In genomic region chrY:1244421-1244820, GRCm38 (mm10) we compare ENCODE assay signal across 9 mouse cellular contexts. TPM values are rescaled to one million over a fixed set of nuclear protein-coding genes. Genes with fewer than 3 reads are reported as not detected.
DNase-seq lines count a peak whose midpoint lies in the region; ATAC-seq lines count a peak whose summit lies in the region.
"Had no signal": no experiment of that assay in that cellular context is flagged by ENCODE, and none has a peak within 500 bp of the region (broad histone marks: within the 10 kb centered on the region; RNA-seq: fewer than 3 reads in every experiment).

No protein-coding gene starts in this region.

- WGBS in forebrain, embryonic 11.5 days = 69% methylated on average over 5 of the region's 5 CpGs
- WGBS in limb, embryonic 13.5 days = 51% methylated on average over 5 of the region's 5 CpGs
- 48% methylated on average over 5 of the region's 5 CpGs for WGBS in stomach, embryonic 14.5 days

- H3K4me3 ChIP-seq in megakaryocyte, embryonic 14.5 days (replicated peaks) = peak overlapping the region; percentile 90
- peak overlapping the region; percentile 38 for H3K4me3 ChIP-seq in forebrain, embryonic 11.5 days (ENCODE audit: low read depth, low read length)
- H3K4me3 ChIP-seq in limb, embryonic 13.5 days = peak overlapping the region; percentile 47
- H3K4me3 ChIP-seq in stomach, embryonic 14.5 days (ENCODE audit: low read depth, low read length) = peak overlapping the region; percentile 35

- H3K9me3 ChIP-seq in megakaryocyte, embryonic 14.5 days = no peaks in the 10 kb centered on the region
- H3K9me3 ChIP-seq in forebrain, embryonic 11.5 days (ENCODE audit: control insufficient read depth, low read length) = no peaks in the 10 kb centered on the region
- no peaks in the 10 kb centered on the region for H3K9me3 ChIP-seq in limb, embryonic 13.5 days
- no peaks in the 10 kb centered on the region for H3K9me3 ChIP-seq in stomach, embryonic 14.5 days (ENCODE audit: control insufficient read depth, low read depth, low read length)

- peak overlapping the region; percentile 29; the same call in 1 of the 2 replicates for H3K4me2 ChIP-seq in forebrain, embryonic 11.5 days (ENCODE audit: low read depth, low read length, severe bottlenecking)
- peak overlapping the region; percentile 49 for H3K4me2 ChIP-seq in limb, embryonic 13.5 days (replicated peaks)
- H3K4me2 ChIP-seq in stomach, embryonic 14.5 days (replicated peaks; ENCODE audit: low read depth, low read length) = no peak overlapping the region

- no peaks in the 10 kb centered on the region for H3K27me3 ChIP-seq in megakaryocyte, embryonic 14.5 days (replicated peaks)
- H3K27me3 ChIP-seq in forebrain, embryonic 11.5 days (ENCODE audit: control insufficient read depth, insufficient read depth, low read length) = no peaks in the 10 kb centered on the region
- no peaks in the 10 kb centered on the region for H3K27me3 ChIP-seq in limb, embryonic 13.5 days
- H3K27me3 ChIP-seq in stomach, embryonic 14.5 days (ENCODE audit: control insufficient read depth, insufficient read depth, low read length) = no peaks in the 10 kb centered on the region

- H3K4me1 ChIP-seq in megakaryocyte, embryonic 14.5 days = no peaks in the 10 kb centered on the region
- H3K4me1 ChIP-seq in forebrain, embryonic 11.5 days (replicated peaks; ENCODE audit: control insufficient read depth, insufficient read depth, low read length) = no peaks in the 10 kb centered on the region
- H3K4me1 ChIP-seq in limb, embryonic 13.5 days = no peaks in the 10 kb centered on the region
- H3K4me1 ChIP-seq in stomach, embryonic 14.5 days (ENCODE audit: control insufficient read depth, insufficient read depth, low read length) = no peaks in the 10 kb centered on the region

- no peaks in the 10 kb centered on the region for H3K36me3 ChIP-seq in megakaryocyte, embryonic 14.5 days (replicated peaks; ENCODE audit: low read length)
- no peaks in the 10 kb centered on the region for H3K36me3 ChIP-seq in forebrain, embryonic 11.5 days (ENCODE audit: control insufficient read depth, insufficient read depth, low read length)
- no peaks in the 10 kb centered on the region for H3K36me3 ChIP-seq in limb, embryonic 13.5 days
- H3K36me3 ChIP-seq in stomach, embryonic 14.5 days (ENCODE audit: control insufficient read depth, insufficient read depth, low read length) = no peaks in the 10 kb centered on the region

- ATAC-seq in megakaryocyte, adult 5-6 weeks (ENCODE audit: poor library complexity, severe bottlenecking) = no peak
- no peak for ATAC-seq in forebrain, embryonic 11.5 days (replicated peaks; ENCODE audit: low FRiP score)
- no peak for ATAC-seq in limb, embryonic 13.5 days (ENCODE audit: low FRiP score, low read depth)
- ATAC-seq in stomach, embryonic 14.5 days (ENCODE audit: insufficient number of reproducible peaks, insufficient read depth, low FRiP score, low read depth) = no peak
- ATAC-seq in frontal cortex, adult (ENCODE audit: low TSS enrichment) = no peak

- H3K27ac ChIP-seq in forebrain, embryonic 11.5 days (ENCODE audit: low read depth, low read length) = no peak overlapping the region
- no peak overlapping the region for H3K27ac ChIP-seq in limb, embryonic 13.5 days
- H3K27ac ChIP-seq in stomach, embryonic 14.5 days (ENCODE audit: low read length) = no peak overlapping the region

- no peak overlapping the region for H3K9ac ChIP-seq in forebrain, embryonic 11.5 days (ENCODE audit: low read length)
- H3K9ac ChIP-seq in limb, embryonic 13.5 days = no peak overlapping the region
- H3K9ac ChIP-seq in stomach, embryonic 14.5 days (replicated peaks; ENCODE audit: low read depth, low read length) = 0 out of 2 replicates have a peak overlapping the region, but pooled peaks have one; percentile 25

- DNase-seq in forebrain, embryonic 11.5 days (ENCODE audit: low spot score) = no peak
- no peak for DNase-seq in urinary bladder, postnatal 10 days (ENCODE audit: low spot score)
- DNase-seq in layer of hippocampus, adult 8-10 months (ENCODE audit: low spot score in 2 of 2) = no peak
- DNase-seq: thymus, postnatal 14 days had no signal

RNA-seq across cellular contexts. Expression of gene Uty, which starts 1.1 kb away (rescaled TPM):
- polyA plus RNA-seq in megakaryocyte, embryonic 14.5 days (2012; ENCODE audit: insufficient read depth, low replicate concordance) = 0.09 TPM in 1 of 2 replicates, not detected in the other
- 13.3 and 20.3 TPM in 2 replicates for total RNA-seq in megakaryocyte, adult 5-6 weeks (2015)
- 18.4 and 21.5 TPM in 2 replicates for total RNA-seq in megakaryocyte, adult 5-6 weeks (2017)
- polyA plus RNA-seq in forebrain, embryonic 11.5 days (2014; fragmentation: Nextera tagmentation; extraction: Ambion mirVana) = 12.1 and 15.4 TPM in 2 replicates
- polyA plus RNA-seq in limb, embryonic 13.5 days (2015; fragmentation: Nextera tagmentation; extraction: Ambion mirVana) = 15.1 and 17.3 TPM in 2 replicates
- 30.2 TPM in 1 of 2 replicates, not detected in the other for polyA plus RNA-seq in stomach, embryonic 14.5 days (2014; fragmentation: Nextera tagmentation; extraction: Ambion mirVana)
- 10 to 100 TPM in 2 of 4 experiments, not detected in 2; 24.1 to 29.3 TPM for total RNA-seq in layer of hippocampus, adult 8-10 months (2022)

RNA-seq across cellular contexts. Expression of gene Ddx3y, which starts 42.0 kb away (rescaled TPM):
- polyA plus RNA-seq in megakaryocyte, embryonic 14.5 days (2012; ENCODE audit: insufficient read depth, low replicate concordance) = 0.55 TPM in 1 of 2 replicates, not detected in the other
- total RNA-seq in megakaryocyte, adult 5-6 weeks (2015) = 31.2 and 31.3 TPM in 2 replicates
- total RNA-seq in megakaryocyte, adult 5-6 weeks (2017) = 47.1 and 54.8 TPM in 2 replicates
- polyA plus RNA-seq in forebrain, embryonic 11.5 days (2014; fragmentation: Nextera tagmentation; extraction: Ambion mirVana) = 13.9 and 21.7 TPM in 2 replicates
- 31.4 and 35.3 TPM in 2 replicates for polyA plus RNA-seq in limb, embryonic 13.5 days (2015; fragmentation: Nextera tagmentation; extraction: Ambion mirVana)
- 49.9 TPM in 1 of 2 replicates, not detected in the other for polyA plus RNA-seq in stomach, embryonic 14.5 days (2014; fragmentation: Nextera tagmentation; extraction: Ambion mirVana)
- total RNA-seq in layer of hippocampus, adult 8-10 months (2022) = 10 to 100 TPM in 2 of 4 experiments, not detected in 2; 41.1 to 48.3 TPM

Comparison
In these comparisons a context has a peak if more than half of its experiments do, and no peak if none do; other contexts are left out.
1. H3K4me3 ChIP-seq: peak in every context shown above with its lines; median percentile 90 in megakaryocyte, embryonic 14.5 days; 47 in limb, embryonic 13.5 days; 38 in forebrain, embryonic 11.5 days; 35 in stomach, embryonic 14.5 days.